ENCODE assay signal across 8 mouse cellular contexts in the genomic region with DNA sequence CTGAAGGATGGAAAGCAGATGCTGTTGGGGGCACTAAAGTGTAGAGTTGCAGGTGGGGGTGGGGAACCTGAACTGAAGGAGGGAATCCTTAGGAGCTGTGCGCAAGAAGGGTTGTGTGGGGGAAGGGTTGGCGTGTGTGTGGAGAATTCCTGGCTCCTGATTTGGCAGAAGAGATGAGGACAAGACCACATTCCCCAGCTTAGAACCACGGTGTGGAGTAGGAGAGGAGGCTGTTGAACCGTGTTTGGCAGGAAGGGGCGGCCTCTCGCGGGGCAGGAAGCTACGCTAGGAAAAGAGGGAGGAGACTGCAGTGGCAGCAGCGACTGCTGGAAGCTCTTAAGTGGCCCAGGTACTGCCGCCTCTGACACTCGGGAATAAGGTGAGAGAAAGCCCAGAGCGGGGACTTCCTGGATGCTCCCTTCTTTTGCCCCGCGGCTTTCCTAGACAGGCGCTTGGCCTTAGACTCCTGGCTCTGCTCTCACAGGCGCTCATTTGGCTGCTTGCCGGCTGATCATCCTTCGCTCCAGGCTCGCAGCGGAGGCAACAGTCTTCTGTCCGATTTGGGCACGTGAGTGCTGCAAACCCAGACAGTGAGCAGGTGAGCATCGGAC. TPM values are rescaled to one million over a fixed set of nuclear protein-coding genes. Genes with fewer than 3 reads are reported as not detected.
DNase-seq lines count a peak whose midpoint lies in the region; ATAC-seq lines count a peak whose summit lies in the region.

A gene (plus strand): TSS at position 275 of the 611 bp plus-strand sequence.

- H3K9me3 ChIP-seq in embryonic facial prominence, embryonic 10.5 days: no peaks in the 10 kb centered on the region
- H3K9me3 ChIP-seq in heart, embryonic 11.5 days (replicated peaks; ENCODE audit: control insufficient read depth, low read length): no peaks in the 10 kb centered on the region
- no peaks in the 10 kb centered on the region for H3K9me3 ChIP-seq in kidney, embryonic 14.5 days (ENCODE audit: control insufficient read depth, low read length)
- H3K9me3 ChIP-seq in limb, embryonic 12.5 days: no peaks in the 10 kb centered on the region
- no peaks in the 10 kb centered on the region for H3K9me3 ChIP-seq in midbrain, embryonic 14.5 days (ENCODE audit: control insufficient read depth, low read length)
- H3K9me3 ChIP-seq in stomach, embryonic 15.5 days: no peaks in the 10 kb centered on the region

- peak within 1 kb of the TSS; percentile 66 for H3K9ac ChIP-seq in heart, embryonic 11.5 days (ENCODE audit: low read depth, low read length)
- H3K9ac ChIP-seq in kidney, embryonic 14.5 days (ENCODE audit: low read depth, low read length): peak within 1 kb of the TSS; percentile 40; the same call in 1 of the 2 replicates
- H3K9ac ChIP-seq in limb, embryonic 12.5 days (replicated peaks): peak within 1 kb of the TSS; percentile 52; the same call in 1 of the 2 replicates
- H3K9ac ChIP-seq in midbrain, embryonic 14.5 days (replicated peaks; ENCODE audit: low read length): peak within 1 kb of the TSS; percentile 49
- 0 out of 2 replicates have a peak within 1 kb of the TSS, but pooled peaks have one; percentile 13 for H3K9ac ChIP-seq in stomach, embryonic 15.5 days

- H3K4me3 ChIP-seq in embryonic facial prominence, embryonic 10.5 days: peak within 1 kb of the TSS; percentile 63
- peak within 1 kb of the TSS; percentile 50 for H3K4me3 ChIP-seq in heart, embryonic 11.5 days (ENCODE audit: low read depth, low read length)
- peak within 1 kb of the TSS; percentile 49 for H3K4me3 ChIP-seq in kidney, embryonic 14.5 days (ENCODE audit: low read length)
- H3K4me3 ChIP-seq in limb, embryonic 12.5 days (replicated peaks): peak within 1 kb of the TSS; percentile 50
- peak within 1 kb of the TSS; percentile 47 for H3K4me3 ChIP-seq in midbrain, embryonic 14.5 days (replicated peaks; ENCODE audit: low read depth, low read length)
- peak within 1 kb of the TSS; percentile 52 for H3K4me3 ChIP-seq in stomach, embryonic 15.5 days (replicated peaks)

- H3K4me1 ChIP-seq in embryonic facial prominence, embryonic 10.5 days: no peaks in the 10 kb centered on the region
- H3K4me1 ChIP-seq in heart, embryonic 11.5 days (ENCODE audit: control insufficient read depth, insufficient read depth, low read length): no peaks in the 10 kb centered on the region
- no peaks in the 10 kb centered on the region for H3K4me1 ChIP-seq in kidney, embryonic 14.5 days (ENCODE audit: control insufficient read depth, insufficient read depth, low read length)
- H3K4me1 ChIP-seq in limb, embryonic 12.5 days (replicated peaks): no peaks in the 10 kb centered on the region
- no peaks in the 10 kb centered on the region for H3K4me1 ChIP-seq in midbrain, embryonic 14.5 days (ENCODE audit: control insufficient read depth, insufficient read depth, low read length)
- H3K4me1 ChIP-seq in stomach, embryonic 15.5 days: no peaks in the 10 kb centered on the region

- ATAC-seq in heart, embryonic 11.5 days (replicated peaks; ENCODE audit: insufficient number of reproducible peaks, low FRiP score, low TSS enrichment): peak; percentile 83
- ATAC-seq in kidney, embryonic 14.5 days (ENCODE audit: low FRiP score, low TSS enrichment): peak; percentile 98
- ATAC-seq in limb, embryonic 12.5 days (ENCODE audit: insufficient number of reproducible peaks, insufficient read depth, low FRiP score, low TSS enrichment, low read depth): peak; percentile 94
- ATAC-seq in midbrain, embryonic 14.5 days (ENCODE audit: low FRiP score, low TSS enrichment): peak; percentile 86
- ATAC-seq in stomach, embryonic 15.5 days (ENCODE audit: insufficient read depth, low FRiP score, low read depth): peak; percentile 87

- 14% methylated on average over 23 of the region's 23 CpGs for WGBS in embryonic facial prominence, embryonic 10.5 days
- WGBS in heart, embryonic 11.5 days (ENCODE audit: insufficient replicate concordance): 13% methylated on average over 22 of the region's 23 CpGs
- whole genome bisulfite sequencing in kidney, embryonic 14.5 days: 20% methylated on average over 22 of the region's 23 CpGs
- 7% methylated on average over 23 of the region's 23 CpGs for WGBS in limb, embryonic 12.5 days
- 19% methylated on average over 23 of the region's 23 CpGs for WGBS in midbrain, embryonic 14.5 days
- 19% methylated on average over 23 of the region's 23 CpGs for WGBS in stomach, embryonic 15.5 days

- peak; percentile 87 for DNase-seq in heart, adult 11 months
- no peak for DNase-seq in heart, postnatal 25 days (ENCODE audit: low spot score)
- peak; percentile 80 for DNase-seq in embryonic facial prominence, embryonic 10.5 days (ENCODE audit: low spot score)
- DNase-seq in midbrain, embryonic 14.5 days: peak; percentile 72

- no peaks in the 10 kb centered on the region for H3K36me3 ChIP-seq in embryonic facial prominence, embryonic 10.5 days (replicated peaks)
- no peaks in the 10 kb centered on the region for H3K36me3 ChIP-seq in heart, embryonic 11.5 days (ENCODE audit: control insufficient read depth, insufficient read depth, low read length)
- H3K36me3 ChIP-seq in kidney, embryonic 14.5 days (ENCODE audit: control insufficient read depth, insufficient read depth, low read length): no peaks in the 10 kb centered on the region
- H3K36me3 ChIP-seq in limb, embryonic 12.5 days: no peaks in the 10 kb centered on the region
- H3K36me3 ChIP-seq in midbrain, embryonic 14.5 days (ENCODE audit: control insufficient read depth, insufficient read depth, low read length): no peaks in the 10 kb centered on the region
- H3K36me3 ChIP-seq in stomach, embryonic 15.5 days: no peaks in the 10 kb centered on the region

- H3K27ac ChIP-seq in embryonic facial prominence, embryonic 10.5 days (replicated peaks): peak within 1 kb of the TSS; percentile 86
- H3K27ac ChIP-seq in heart, embryonic 11.5 days (ENCODE audit: low read depth, low read length): 0 out of 2 replicates have a peak within 1 kb of the TSS, but pooled peaks have one; percentile 16
- no peak within 1 kb of the TSS for H3K27ac ChIP-seq in kidney, embryonic 14.5 days (ENCODE audit: low read depth, low read length)
- H3K27ac ChIP-seq in limb, embryonic 12.5 days: peak within 1 kb of the TSS; percentile 85
- peak within 1 kb of the TSS; percentile 70 for H3K27ac ChIP-seq in midbrain, embryonic 14.5 days (replicated peaks; ENCODE audit: low read depth, low read length)
- H3K27ac ChIP-seq in stomach, embryonic 15.5 days: 0 out of 2 replicates have a peak within 1 kb of the TSS, but pooled peaks have one; percentile 21

- intact Hi-C loops in heart, postnatal 25 days (cut with DNase I): no loop called here

- no peaks in the 10 kb centered on the region for H3K27me3 ChIP-seq in embryonic facial prominence, embryonic 10.5 days (replicated peaks; ENCODE audit: low read depth, poor library complexity, severe bottlenecking)
- no peaks in the 10 kb centered on the region for H3K27me3 ChIP-seq in heart, embryonic 11.5 days (ENCODE audit: control insufficient read depth, insufficient read depth, low read length)
- H3K27me3 ChIP-seq in kidney, embryonic 14.5 days (ENCODE audit: control insufficient read depth, insufficient read depth, low read length): no peaks in the 10 kb centered on the region
- H3K27me3 ChIP-seq in limb, embryonic 12.5 days: peaks cover 4% of the 10 kb centered on the region; the same call in 1 of the 2 replicates
- H3K27me3 ChIP-seq in midbrain, embryonic 14.5 days (ENCODE audit: control insufficient read depth, insufficient read depth, low read length): no peaks in the 10 kb centered on the region
- H3K27me3 ChIP-seq in stomach, embryonic 15.5 days (replicated peaks): no peaks in the 10 kb centered on the region

- H3K4me2 ChIP-seq in heart, embryonic 11.5 days: peak within 1 kb of the TSS; percentile 62
- peak within 1 kb of the TSS; percentile 51 for H3K4me2 ChIP-seq in kidney, embryonic 14.5 days (replicated peaks; ENCODE audit: low read depth, low read length)
- peak within 1 kb of the TSS; percentile 56 for H3K4me2 ChIP-seq in limb, embryonic 12.5 days
- peak within 1 kb of the TSS; percentile 54 for H3K4me2 ChIP-seq in midbrain, embryonic 14.5 days (ENCODE audit: low read length)
- H3K4me2 ChIP-seq in stomach, embryonic 15.5 days: peak within 1 kb of the TSS; percentile 51

RNA-seq across cellular contexts. Expression of the gene that starts here (rescaled TPM):
- not detected for total RNA-seq in heart, postnatal 25 days (2021)
- polyA plus RNA-seq in embryonic facial prominence, embryonic 10.5 days (2016; fragmentation: Nextera tagmentation; extraction: Ambion mirVana): 41.0 and 49.4 TPM in 2 replicates
- polyA plus RNA-seq in heart, embryonic 11.5 days (2014; fragmentation: Nextera tagmentation; extraction: Ambion mirVana): 8.9 and 10.3 TPM in 2 replicates
- 14.8 and 19.6 TPM in 2 replicates for polyA plus RNA-seq in kidney, embryonic 14.5 days (2014; fragmentation: Nextera tagmentation; extraction: Ambion mirVana)
- 32.8 and 36.1 TPM in 2 replicates for polyA plus RNA-seq in limb, embryonic 12.5 days (2016; fragmentation: Nextera tagmentation; extraction: Ambion mirVana)
- polyA plus RNA-seq in midbrain, embryonic 14.5 days (2014; fragmentation: Nextera tagmentation; extraction: Ambion mirVana): 29.5 and 30.8 TPM in 2 replicates
- 10.8 and 12.9 TPM in 2 replicates for polyA plus RNA-seq in stomach, embryonic 15.5 days (2015; fragmentation: Nextera tagmentation; extraction: Ambion mirVana)

Comparison
In these comparisons a context has a peak if more than half of its experiments do, and no peak if none do; other contexts are left out.
1. H3K9ac ChIP-seq: peak in every context shown above with its lines; median percentile 66 in heart, embryonic 11.5 days; 52 in limb, embryonic 12.5 days; 49 in midbrain, embryonic 14.5 days; 40 in kidney, embryonic 14.5 days; 13 in stomach, embryonic 15.5 days.